Mouse (Mus musculus): ENCODE measurements around the gene Supt4a. TPM values are rescaled to one million over a fixed set of nuclear protein-coding genes. Genes with fewer than 3 reads are reported as not detected.

Supt4a gene
- polyA plus RNA-seq (2015; fragmentation: Nextera tagmentation; extraction: Ambion mirVana): 165 and 177 TPM in 2 replicates

GRCm38 (mm10) chr11:87737175-87737740, at the start of gene Supt4a:
TSS of gene Supt4a (plus strand) at chr11:87737552.
- Histone ChIP-seq H3K27ac (peak within 1 kb of the TSS; percentile 59), H3K27me3 (peaks cover 15% of the 10 kb centered on the region), H3K9ac (replicated peaks) (peak within 1 kb of the TSS; percentile 83), H3K9me3 (no peaks in the 10 kb centered on the region), H3K36me3 (peaks cover 27% of the 10 kb centered on the region), H3K4me2 (replicated peaks) (peak within 1 kb of the TSS; percentile 98), H3K4me3 (replicated peaks) (peak within 1 kb of the TSS; percentile 88), H3K4me1 (replicated peaks) (peaks cover 27% of the 10 kb centered on the region)
- ATAC-seq: peak; percentile 95
- under 1% methylated on average over 53 of the region's 57 CpGs for WGBS

GRCm38 (mm10) chr11:87688478-87689203, 48.7 kb upstream of the Supt4a start:
- H3K9me3 ChIP-seq: no peaks in the 10 kb centered on the region
- H3K4me1 ChIP-seq (replicated peaks): peaks cover 11% of the 10 kb centered on the region
- 90% methylated on average over 11 of the region's 11 CpGs for WGBS
- ATAC-seq: no peak
- H3K27me3 ChIP-seq: no peaks in the 10 kb centered on the region
- H3K9ac ChIP-seq (replicated peaks): no peak overlapping the region
- no peak overlapping the region for H3K4me2 ChIP-seq (replicated peaks)
- H3K36me3 ChIP-seq: no peaks in the 10 kb centered on the region
- H3K27ac ChIP-seq: no peak overlapping the region
- H3K4me3 ChIP-seq (replicated peaks): no peak overlapping the region

GRCm38 (mm10) chr11:87689402-87689808, 47.9 kb upstream of the Supt4a start:
- 39% methylated on average over 7 of the region's 7 CpGs for WGBS
- H3K36me3 ChIP-seq: no peaks in the 10 kb centered on the region
- 0 out of 2 replicates have a peak overlapping the region, but pooled peaks have one; percentile 14 for H3K27ac ChIP-seq
- no peak overlapping the region for H3K4me3 ChIP-seq (replicated peaks)
- peak; percentile 53; the same call in 1 of the 2 replicates for ATAC-seq
- no peak overlapping the region for H3K9ac ChIP-seq (replicated peaks)
- peaks cover 11% of the 10 kb centered on the region for H3K4me1 ChIP-seq (replicated peaks)
- H3K4me2 ChIP-seq (replicated peaks): no peak overlapping the region
- H3K9me3 ChIP-seq: no peaks in the 10 kb centered on the region
- H3K27me3 ChIP-seq: no peaks in the 10 kb centered on the region

- Histone ChIP-seq H3K4me1 (replicated peaks) (peaks cover 11% of the 10 kb centered on the region), H3K27ac (peak overlapping the region; percentile 14; the same call in 1 of the 2 replicates), H3K36me3 (no peaks in the 10 kb centered on the region), H3K27me3 (no peaks in the 10 kb centered on the region), H3K4me2 (replicated peaks) (no peak overlapping the region), H3K9ac (replicated peaks) (no peak overlapping the region), H3K4me3 (replicated peaks) (no peak overlapping the region), H3K9me3 (no peaks in the 10 kb centered on the region)
- 85% methylated on average over 16 of the region's 16 CpGs for WGBS
- ATAC-seq: no peak
These were observed 47.2 kb upstream of the Supt4a start for GRCm38 (mm10) chr11:87690054-87690740.

- ATAC-seq: no peak
- H3K9me3 ChIP-seq: no peaks in the 10 kb centered on the region
- 87% methylated on average over 14 of the region's 14 CpGs for WGBS
- H3K27ac ChIP-seq: no peak overlapping the region
- H3K27me3 ChIP-seq: no peaks in the 10 kb centered on the region
- H3K9ac ChIP-seq (replicated peaks): no peak overlapping the region
- H3K4me1 ChIP-seq (replicated peaks): no peaks in the 10 kb centered on the region
- no peaks in the 10 kb centered on the region for H3K36me3 ChIP-seq
- no peak overlapping the region for H3K4me3 ChIP-seq (replicated peaks)
- no peak overlapping the region for H3K4me2 ChIP-seq (replicated peaks)
These were observed 40.1 kb upstream of the Supt4a start for GRCm38 (mm10) chr11:87697131-87697682.

- ATAC-seq: no peak
- H3K27ac ChIP-seq: no peak overlapping the region
- 89% methylated on average over 4 of the region's 4 CpGs for WGBS
- H3K9me3 ChIP-seq: no peaks in the 10 kb centered on the region
- no peak overlapping the region for H3K4me2 ChIP-seq (replicated peaks)
- H3K27me3 ChIP-seq: no peaks in the 10 kb centered on the region
- H3K4me3 ChIP-seq (replicated peaks): no peak overlapping the region
- no peaks in the 10 kb centered on the region for H3K4me1 ChIP-seq (replicated peaks)
- H3K36me3 ChIP-seq: no peaks in the 10 kb centered on the region
- no peak overlapping the region for H3K9ac ChIP-seq (replicated peaks)
These were observed 39.2 kb upstream of the Supt4a start for GRCm38 (mm10) chr11:87698126-87698525.

GRCm38 (mm10) chr11:87701108-87701507, 36.2 kb upstream of the Supt4a start:
- H3K4me1 ChIP-seq (replicated peaks): no peaks in the 10 kb centered on the region

GRCm38 (mm10) chr11:87701877-87702620, 35.3 kb upstream of the Supt4a start:
- Histone ChIP-seq H3K27ac (no peak overlapping the region), H3K4me1 (replicated peaks) (no peaks in the 10 kb centered on the region), H3K4me2 (replicated peaks) (no peak overlapping the region), H3K4me3 (replicated peaks) (no peak overlapping the region), H3K9me3 (no peaks in the 10 kb centered on the region), H3K36me3 (no peaks in the 10 kb centered on the region), H3K9ac (replicated peaks) (no peak overlapping the region), H3K27me3 (no peaks in the 10 kb centered on the region)
- no peak for ATAC-seq
- 85% methylated on average over 14 of the region's 14 CpGs for WGBS

More at GRCm38 (mm10) chr11:87701108-87701507, 36.2 kb upstream of the Supt4a start:
- H3K4me2 ChIP-seq (replicated peaks): no peak overlapping the region
- H3K9me3 ChIP-seq: no peaks in the 10 kb centered on the region
- H3K27me3 ChIP-seq: no peaks in the 10 kb centered on the region
- H3K36me3 ChIP-seq: no peaks in the 10 kb centered on the region
- H3K4me3 ChIP-seq (replicated peaks): no peak overlapping the region
- H3K9ac ChIP-seq (replicated peaks): no peak overlapping the region
- 88% methylated on average over 6 of the region's 6 CpGs for WGBS
- no peak overlapping the region for H3K27ac ChIP-seq
- no peak for ATAC-seq

- H3K9me3 ChIP-seq: no peaks in the 10 kb centered on the region
- H3K4me3 ChIP-seq (replicated peaks): no peak overlapping the region
- WGBS: 91% methylated on average over 5 of the region's 5 CpGs
- no peak for ATAC-seq
- no peaks in the 10 kb centered on the region for H3K4me1 ChIP-seq (replicated peaks)
- no peak overlapping the region for H3K9ac ChIP-seq (replicated peaks)
- no peaks in the 10 kb centered on the region for H3K27me3 ChIP-seq
- no peak overlapping the region for H3K4me2 ChIP-seq (replicated peaks)
- no peaks in the 10 kb centered on the region for H3K36me3 ChIP-seq
- H3K27ac ChIP-seq: no peak overlapping the region
These were observed 33.7 kb upstream of the Supt4a start for GRCm38 (mm10) chr11:87703654-87704053.

- Histone ChIP-seq H3K9ac (replicated peaks) (no peak overlapping the region), H3K4me3 (replicated peaks) (no peak overlapping the region), H3K36me3 (no peaks in the 10 kb centered on the region), H3K27me3 (peaks cover 1% of the 10 kb centered on the region; the same call in 1 of the 2 replicates), H3K4me1 (replicated peaks) (no peaks in the 10 kb centered on the region), H3K9me3 (no peaks in the 10 kb centered on the region), H3K27ac (no peak overlapping the region), H3K4me2 (replicated peaks) (no peak overlapping the region)
- whole genome bisulfite sequencing: 89% methylated on average over 9 of the region's 9 CpGs
- ATAC-seq: no peak
These were observed 33.1 kb upstream of the Supt4a start for GRCm38 (mm10) chr11:87704289-87704688.

- H3K27ac ChIP-seq: no peak overlapping the region
- no peak overlapping the region for H3K9ac ChIP-seq (replicated peaks)
- 23% methylated on average over 8 of the region's 8 CpGs for WGBS
- peaks cover 17% of the 10 kb centered on the region for H3K27me3 ChIP-seq
- ATAC-seq: no peak
- no peak overlapping the region for H3K4me3 ChIP-seq (replicated peaks)
- H3K36me3 ChIP-seq: no peaks in the 10 kb centered on the region
- H3K9me3 ChIP-seq: no peaks in the 10 kb centered on the region
- peaks cover 9% of the 10 kb centered on the region; the same call in 1 of the 2 replicates for H3K4me1 ChIP-seq (replicated peaks)
- H3K4me2 ChIP-seq (replicated peaks): no peak overlapping the region
These were observed 29.8 kb upstream of the Supt4a start for GRCm38 (mm10) chr11:87707570-87707969.
